Mouse (Mus musculus) liver, embryonic 16.5 days (tissue): ENCODE measurements around the gene Syt9. TPM values are rescaled to one million over a fixed set of nuclear protein-coding genes. Genes with fewer than 3 reads are reported as not detected.

Experiments used
- ATAC-seq: fragments of 200-750 bp; cut with Nextera tagmentation; 2 replicates; pipeline ENCODE4 v1.8.0; 2017; ENCODE audit warnings: low read depth, mild to moderate bottlenecking, moderate number of reproducible peaks, moderate library complexity
- H3K27ac ChIP-seq: fragments of 300-500 bp; sonication (generic); 2 replicates; pipeline ENCODE4 v1.5.1; 2014; ENCODE audit warnings: mild to moderate bottlenecking, low read length
- H3K27me3 ChIP-seq: fragments of 300-500 bp; sonication (generic); 2 replicates; pipeline ENCODE4 v1.6.1; 2014; ENCODE audit warnings: low read depth, low read length, mixed read lengths; ENCODE audit not compliant: control insufficient read depth, insufficient read depth
- H3K36me3 ChIP-seq: fragments of 300-500 bp; sonication (generic); 2 replicates; pipeline ENCODE4 v1.6.1; 2014; ENCODE audit warnings: mild to moderate bottlenecking; ENCODE audit not compliant: control insufficient read depth, insufficient read depth
- H3K4me1 ChIP-seq: fragments of 300-500 bp; sonication (generic); 2 replicates; pipeline ENCODE4 v1.6.1; 2014; ENCODE audit warnings: low read depth, low read length, mixed read lengths; ENCODE audit not compliant: control insufficient read depth
- H3K4me2 ChIP-seq: fragments of 300-500 bp; sonication (generic); 2 replicates; pipeline ENCODE4 v1.6.1; 2014; ENCODE audit warnings: low read depth, low read length, mixed read lengths
- H3K4me3 ChIP-seq: fragments of 300-500 bp; sonication (generic); 2 replicates; pipeline ENCODE4 v1.5.1; 2014; ENCODE audit warnings: low read depth, mild to moderate bottlenecking, low read length
- H3K9ac ChIP-seq: fragments of 300-500 bp; sonication (generic); 2 replicates; pipeline ENCODE4 v1.6.1; 2014; ENCODE audit warnings: low read depth, low read length
- H3K9me3 ChIP-seq: fragments of 300-500 bp; sonication (generic); replicated peaks from 2 replicates; pipeline ENCODE4 v1.6.1; 2016; ENCODE audit warnings: low read length; ENCODE audit not compliant: control insufficient read depth
- WGBS: fragments of 180-500 bp; shearing (Covaris S2); extraction: QIAGEN DNeasy Blood & Tissue Kit; methylation state at CpG from one replicate; pipeline ENCODE4 v1.1.7; 2014; ENCODE audit not compliant: insufficient replicate concordance; 5-methylcytosine and 5-hydroxymethylcytosine counted together
- polyA plus RNA-seq: library from polyadenylated mRNA; unstranded; fragments of >200 nt; fragmentation: Nextera tagmentation; extraction: Ambion mirVana; gene quantifications from 2 replicates; pipeline ENCODE4 v1.2.1, GENCODE M21; 2015

Syt9 gene
- polyA plus RNA-seq: 0.11 and 0.13 TPM in 2 replicates

GRCm38 (mm10) chr7:107370232-107371125 is at the start of gene Syt9:
Gene Syt9 (plus strand): TSS chr7:107370728.
- under 1% methylated on average over 81 of the region's 102 CpGs for WGBS
- H3K27me3 ChIP-seq: peaks cover 38% of the 10 kb centered on the region

GRCm38 (mm10) chr7:107339013-107339412 is 31.5 kb upstream of the Syt9 start:
- Histone ChIP-seq H3K9ac (no peak overlapping the region), H3K4me3 (no peak overlapping the region), H3K4me1 (no peaks in the 10 kb centered on the region), H3K27ac (no peak overlapping the region), H3K9me3 (no peaks in the 10 kb centered on the region), H3K27me3 (no peaks in the 10 kb centered on the region), H3K36me3 (no peaks in the 10 kb centered on the region), H3K4me2 (no peak overlapping the region)
- WGBS: 67% methylated on average over 5 of the region's 5 CpGs
- no peak for ATAC-seq

More at GRCm38 (mm10) chr7:107370232-107371125, at the start of gene Syt9:
- H3K27ac ChIP-seq: no peak within 1 kb of the TSS
- H3K4me1 ChIP-seq: no peaks in the 10 kb centered on the region
- H3K4me3 ChIP-seq: peak within 1 kb of the TSS; percentile 55
- H3K36me3 ChIP-seq: no peaks in the 10 kb centered on the region
- peak; percentile 32; the same call in 1 of the 2 replicates for ATAC-seq
- peak within 1 kb of the TSS; percentile 59 for H3K4me2 ChIP-seq
- H3K9ac ChIP-seq: no peak within 1 kb of the TSS
- H3K9me3 ChIP-seq: no peaks in the 10 kb centered on the region

GRCm38 (mm10) chr7:107339560-107340057 is 30.9 kb upstream of the Syt9 start:
- no peak overlapping the region for H3K9ac ChIP-seq
- no peak overlapping the region for H3K4me2 ChIP-seq
- 32% methylated on average over 3 of the region's 3 CpGs for WGBS
- no peak for ATAC-seq
- H3K4me3 ChIP-seq: no peak overlapping the region
- H3K27me3 ChIP-seq: no peaks in the 10 kb centered on the region
- H3K4me1 ChIP-seq: no peaks in the 10 kb centered on the region
- no peaks in the 10 kb centered on the region for H3K36me3 ChIP-seq
- no peaks in the 10 kb centered on the region for H3K9me3 ChIP-seq
- H3K27ac ChIP-seq: no peak overlapping the region

GRCm38 (mm10) chr7:107340221-107340620 is 30.3 kb upstream of the Syt9 start:
- Histone ChIP-seq H3K27ac (no peak overlapping the region), H3K36me3 (no peaks in the 10 kb centered on the region), H3K9me3 (no peaks in the 10 kb centered on the region), H3K4me3 (no peak overlapping the region), H3K4me2 (no peak overlapping the region), H3K27me3 (no peaks in the 10 kb centered on the region), H3K9ac (no peak overlapping the region), H3K4me1 (no peaks in the 10 kb centered on the region)
- 28% methylated on average over 1 of the region's 1 CpGs for WGBS
- ATAC-seq: no peak

- no peaks in the 10 kb centered on the region for H3K4me1 ChIP-seq
- no peaks in the 10 kb centered on the region for H3K36me3 ChIP-seq
- ATAC-seq: no peak
- H3K4me3 ChIP-seq: no peak overlapping the region
- no peaks in the 10 kb centered on the region for H3K9me3 ChIP-seq
- no peak overlapping the region for H3K27ac ChIP-seq
- H3K4me2 ChIP-seq: no peak overlapping the region
- H3K27me3 ChIP-seq: no peaks in the 10 kb centered on the region
- 55% methylated on average over 8 of the region's 8 CpGs for WGBS
- no peak overlapping the region for H3K9ac ChIP-seq
Observed at GRCm38 (mm10) chr7:107341519-107342190, 28.9 kb upstream of the Syt9 start.

- Histone ChIP-seq H3K4me2 (no peak overlapping the region), H3K4me3 (no peak overlapping the region), H3K4me1 (no peaks in the 10 kb centered on the region), H3K9me3 (no peaks in the 10 kb centered on the region), H3K9ac (no peak overlapping the region), H3K36me3 (no peaks in the 10 kb centered on the region), H3K27me3 (no peaks in the 10 kb centered on the region), H3K27ac (no peak overlapping the region)
- 61% methylated on average over 1 of the region's 1 CpGs for WGBS
- no peak for ATAC-seq
Observed at GRCm38 (mm10) chr7:107349201-107349600, 21.3 kb upstream of the Syt9 start.

- Histone ChIP-seq H3K9ac (no peak overlapping the region), H3K27me3 (no peaks in the 10 kb centered on the region), H3K4me3 (no peak overlapping the region), H3K9me3 (no peaks in the 10 kb centered on the region), H3K27ac (no peak overlapping the region), H3K36me3 (no peaks in the 10 kb centered on the region), H3K4me1 (no peaks in the 10 kb centered on the region), H3K4me2 (no peak overlapping the region)
- WGBS: 67% methylated on average over 3 of the region's 3 CpGs
- ATAC-seq: no peak
Observed at GRCm38 (mm10) chr7:107362153-107362552, 8.4 kb upstream of the Syt9 start.

GRCm38 (mm10) chr7:107362634-107363033 is 7.9 kb upstream of the Syt9 start:
- H3K4me1 ChIP-seq: no peaks in the 10 kb centered on the region
- H3K9me3 ChIP-seq: no peaks in the 10 kb centered on the region
- 51% methylated on average over 3 of the region's 3 CpGs for WGBS
- H3K4me2 ChIP-seq: no peak overlapping the region
- H3K27ac ChIP-seq: no peak overlapping the region
- ATAC-seq: no peak
- no peaks in the 10 kb centered on the region for H3K27me3 ChIP-seq
- H3K9ac ChIP-seq: no peak overlapping the region
- H3K4me3 ChIP-seq: no peak overlapping the region
- no peaks in the 10 kb centered on the region for H3K36me3 ChIP-seq
